Mouse (Mus musculus) heart, postnatal 10 days (tissue): ENCODE measurements around the gene Gatm. TPM values are rescaled to one million over a fixed set of nuclear protein-coding genes. Genes with fewer than 3 reads are reported as not detected.

Source experiments
- DNase-seq, 2 experiments: peaks; one replicate each; pipeline ENCODE4 v3.0.0; 2021
- intact Hi-C: fragments of 180-260 bp; cut with DNase I; formaldehyde crosslinking; loops from one replicate; pipeline ENCODE4 v1.15.1; 2025
- total RNA-seq, 2 experiments: library from RNA; stranded (reverse); gene quantifications; 2 replicates each; pipeline ENCODE4 v1.2.3; 2021

Gatm gene
- 1 to 10 TPM; 7.5 to 8.2 TPM for total RNA-seq

- peak; percentile 74 to 77 for DNase-seq
- intact Hi-C loops, result loop anchor here (5.0 kb wide), 1 partner anchor 34 kb away; no protein-coding TSS in a partner anchor
Measured at GRCm38 (mm10) chr2:122610746-122611653, at the start of gene Gatm. TSS of gene Gatm (minus strand) at chr2:122611303.

- DNase-seq, result no peak
- intact Hi-C loops, result loop anchor here (10.0 kb wide), 1 partner anchor 95 kb away; no protein-coding TSS in a partner anchor
Measured at GRCm38 (mm10) chr2:122659825-122660224, 48.7 kb upstream of the Gatm start.

- intact Hi-C loops, result no loop called here
- DNase-seq, result no peak
Measured at GRCm38 (mm10) chr2:122657707-122658524, 46.8 kb upstream of the Gatm start.

- DNase-seq, result no peak
- intact Hi-C loops, result no loop called here
Measured at GRCm38 (mm10) chr2:122656767-122657166, 45.7 kb upstream of the Gatm start.

GRCm38 (mm10) chr2:122656052-122656451 is 44.9 kb upstream of the Gatm start:
- intact Hi-C loops, result no loop called here
- no peak for DNase-seq

GRCm38 (mm10) chr2:122652096-122653084 is 41.3 kb upstream of the Gatm start:
- intact Hi-C loops, result no loop called here
- peak; percentile 28 to 47 for DNase-seq

GRCm38 (mm10) chr2:122638673-122639072 is 27.6 kb upstream of the Gatm start:
- intact Hi-C loops, result loop anchor here (10.0 kb wide), 1 partner anchor 116 kb away; no protein-coding TSS in a partner anchor
- DNase-seq, result no peak

- intact Hi-C loops, result loop anchor here (10.0 kb wide), 1 partner anchor 117 kb away; no protein-coding TSS in a partner anchor
- DNase-seq, result no peak
Measured at GRCm38 (mm10) chr2:122638029-122638428, 26.9 kb upstream of the Gatm start.

- peak; percentile 60 to 84 for DNase-seq
- intact Hi-C loops, result loop anchor here (1.0 to 10.0 kb wide), 2 partner anchors 31 to 117 kb away; no protein-coding TSS in a partner anchor
Measured at GRCm38 (mm10) chr2:122637526-122637997, 26.5 kb upstream of the Gatm start.

- DNase-seq, result no peak
- intact Hi-C loops, result loop anchor here (1.0 to 10.0 kb wide), 2 partner anchors 32 to 118 kb away; no protein-coding TSS in a partner anchor
Measured at GRCm38 (mm10) chr2:122636686-122637085, 25.6 kb upstream of the Gatm start, which contains the start of gene AA467197. TSS of gene AA467197 (plus strand) at chr2:122636986.

GRCm38 (mm10) chr2:122631226-122631801 is 20.2 kb upstream of the Gatm start:
- peak; percentile 61 to 62 for DNase-seq
- intact Hi-C loops, result loop anchor here (10.0 kb wide), 1 partner anchor 123 kb away; no protein-coding TSS in a partner anchor

- DNase-seq, result peak; percentile 91 to 92
- intact Hi-C loops, result loop anchor here (10.0 kb wide), 1 partner anchor 124 kb away; no protein-coding TSS in a partner anchor
Measured at GRCm38 (mm10) chr2:122630465-122631225, 19.5 kb upstream of the Gatm start.

- intact Hi-C loops, result loop anchor here (1.0 to 10.0 kb wide), 6 partner anchors 61 to 435 kb away; no protein-coding TSS in a partner anchor
- no peak for DNase-seq
Measured at GRCm38 (mm10) chr2:122629871-122630270, 18.8 kb upstream of the Gatm start.

- intact Hi-C loops, result loop anchor here (1.0 to 10.0 kb wide), 5 partner anchors 60 to 434 kb away; no protein-coding TSS in a partner anchor
- DNase-seq, result peak; percentile 89 to 93
Measured at GRCm38 (mm10) chr2:122628976-122629375, 17.9 kb upstream of the Gatm start.

GRCm38 (mm10) chr2:122625930-122626329 is 14.8 kb upstream of the Gatm start:
- DNase-seq, result no peak
- intact Hi-C loops, result loop anchor here (10.0 kb wide), 4 partner anchors 161 to 431 kb away; no protein-coding TSS in a partner anchor

- DNase-seq, result no peak
- intact Hi-C loops, result loop anchor here (10.0 kb wide), 4 partner anchors 157 to 427 kb away; no protein-coding TSS in a partner anchor
Measured at GRCm38 (mm10) chr2:122621337-122622110, 10.4 kb upstream of the Gatm start.

GRCm38 (mm10) chr2:122618719-122619118 is 7.6 kb upstream of the Gatm start:
- intact Hi-C loops, result no loop called here
- DNase-seq, result no peak
